Mouse (Mus musculus): ENCODE measurements around the gene Dnmt3a. TPM values are rescaled to one million over a fixed set of nuclear protein-coding genes. Genes with fewer than 3 reads are reported as not detected.

Dnmt3a gene
- polyA plus RNA-seq, 3 experiments from 2014 or later: 16.8 to 25.5 (median 23.8) TPM

DNA sequence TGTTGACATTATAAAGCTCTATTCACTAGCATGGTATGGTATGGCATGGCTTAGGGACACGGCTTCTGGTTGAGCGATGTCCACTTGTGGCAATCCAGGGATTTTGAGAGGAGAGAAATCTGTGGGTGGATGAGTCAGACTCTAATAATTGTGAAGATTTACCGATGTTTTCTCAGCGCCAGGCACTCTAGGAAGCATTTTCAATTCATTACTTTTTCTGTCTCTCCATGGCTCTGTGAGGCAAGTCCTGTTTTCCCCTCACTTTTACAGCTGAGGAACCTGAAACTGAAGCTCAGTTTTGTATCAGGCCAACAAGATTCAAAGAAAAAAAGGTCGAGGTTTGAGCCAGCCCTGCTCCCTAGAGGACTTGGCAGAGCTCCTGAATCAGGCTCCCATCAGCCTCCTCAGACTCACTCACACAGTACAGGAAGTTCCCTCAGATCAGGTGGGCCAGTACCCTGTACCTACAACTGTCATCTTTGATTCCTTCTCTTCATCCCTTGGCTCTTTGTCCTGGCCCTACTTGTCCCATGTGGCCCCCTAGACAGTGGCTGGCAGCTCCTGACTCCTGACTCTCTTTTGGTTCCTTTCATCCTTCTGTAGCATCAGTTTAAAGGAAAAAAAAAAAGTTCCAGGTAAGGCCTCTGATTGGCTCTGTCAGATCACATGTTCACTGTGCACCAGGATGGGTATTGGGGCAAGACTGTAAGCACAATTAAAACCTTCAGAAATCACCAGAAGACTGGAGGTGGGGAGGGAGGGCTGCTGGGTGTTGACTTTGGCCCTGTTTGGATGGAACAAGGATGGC lies 19.3 kb downstream of the Dnmt3a start:
- peak; percentile 35 for ATAC-seq

DNA sequence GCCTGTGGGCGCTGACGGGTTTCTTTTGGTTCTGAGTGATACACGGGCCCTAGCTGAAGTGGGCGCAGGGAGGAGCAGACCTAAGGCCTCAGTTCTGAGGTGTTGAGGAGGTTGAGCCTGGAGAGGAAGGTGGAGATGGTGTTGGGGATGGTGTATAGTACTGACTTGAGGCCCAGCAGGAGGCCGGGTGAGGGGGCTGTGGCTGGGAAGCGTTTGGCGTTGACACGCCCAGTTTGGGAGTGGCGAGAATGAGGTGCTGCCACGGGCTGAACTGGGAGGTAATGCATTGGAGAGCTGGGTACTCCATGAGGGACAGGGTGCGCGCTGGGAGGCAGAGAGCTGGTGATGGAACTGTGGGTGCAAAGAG lies 19.9 kb downstream of the Dnmt3a start:
- no peak for ATAC-seq

- ATAC-seq: no peak
Observed at GRCm38 (mm10) chr12:3827771-3828170, 22.0 kb downstream of the Dnmt3a start.

DNA sequence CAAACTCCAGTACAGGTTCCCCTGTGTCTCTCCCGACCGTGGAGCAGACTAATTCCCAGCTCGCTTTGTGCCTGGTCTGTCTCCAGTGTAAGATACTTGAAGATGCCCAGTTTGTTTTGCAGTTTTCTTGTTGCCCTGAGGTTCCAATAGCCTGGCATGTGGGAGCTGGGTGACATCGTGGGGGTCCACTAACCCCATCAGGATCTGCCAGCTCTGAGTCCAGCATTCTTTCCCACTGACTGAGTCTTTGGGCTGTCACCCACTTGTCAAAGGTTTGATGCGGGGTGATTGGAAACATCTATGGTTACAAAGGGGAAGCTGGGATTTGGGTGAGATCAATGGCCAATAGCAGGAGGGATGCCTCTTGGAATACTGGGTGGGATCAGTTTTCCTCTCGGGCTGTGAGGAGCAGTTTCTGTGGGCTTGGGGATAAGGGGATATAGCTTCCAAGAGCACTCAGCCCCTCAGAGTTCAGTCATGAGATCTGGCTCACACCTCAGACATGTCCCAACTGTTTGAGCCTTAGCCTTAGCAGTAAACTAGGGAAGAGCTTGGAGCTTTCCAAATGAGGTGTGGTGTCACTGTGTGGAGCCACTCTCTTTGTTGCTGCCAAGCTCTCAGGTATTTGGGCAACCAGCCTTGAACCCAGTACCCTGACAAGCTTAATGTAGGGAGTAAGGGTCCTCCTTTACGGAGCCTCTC lies 27.4 kb downstream of the Dnmt3a start:
- no peak for ATAC-seq

DNA sequence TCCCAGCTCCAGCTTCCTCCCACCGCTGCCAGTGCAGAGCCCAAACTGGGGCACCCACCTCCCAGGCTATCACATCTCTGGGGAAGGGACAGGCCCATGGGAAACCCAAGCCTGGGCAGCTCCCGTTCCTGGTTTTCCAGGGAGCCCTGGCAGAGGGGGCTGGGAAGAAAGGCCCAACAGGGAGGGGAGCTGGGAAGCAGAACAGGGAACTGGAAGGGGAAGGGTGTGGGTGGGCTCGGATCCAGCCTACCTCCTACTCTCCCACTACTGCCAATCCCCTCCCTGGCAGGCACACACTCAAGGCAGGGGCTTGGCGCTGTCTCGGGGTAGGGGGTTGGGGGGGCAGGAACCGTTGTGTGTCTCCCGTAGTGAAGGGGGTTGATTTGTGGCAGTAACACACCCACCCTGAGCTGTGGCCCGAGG lies 28.1 kb downstream of the Dnmt3a start:
- no peak for ATAC-seq

DNA sequence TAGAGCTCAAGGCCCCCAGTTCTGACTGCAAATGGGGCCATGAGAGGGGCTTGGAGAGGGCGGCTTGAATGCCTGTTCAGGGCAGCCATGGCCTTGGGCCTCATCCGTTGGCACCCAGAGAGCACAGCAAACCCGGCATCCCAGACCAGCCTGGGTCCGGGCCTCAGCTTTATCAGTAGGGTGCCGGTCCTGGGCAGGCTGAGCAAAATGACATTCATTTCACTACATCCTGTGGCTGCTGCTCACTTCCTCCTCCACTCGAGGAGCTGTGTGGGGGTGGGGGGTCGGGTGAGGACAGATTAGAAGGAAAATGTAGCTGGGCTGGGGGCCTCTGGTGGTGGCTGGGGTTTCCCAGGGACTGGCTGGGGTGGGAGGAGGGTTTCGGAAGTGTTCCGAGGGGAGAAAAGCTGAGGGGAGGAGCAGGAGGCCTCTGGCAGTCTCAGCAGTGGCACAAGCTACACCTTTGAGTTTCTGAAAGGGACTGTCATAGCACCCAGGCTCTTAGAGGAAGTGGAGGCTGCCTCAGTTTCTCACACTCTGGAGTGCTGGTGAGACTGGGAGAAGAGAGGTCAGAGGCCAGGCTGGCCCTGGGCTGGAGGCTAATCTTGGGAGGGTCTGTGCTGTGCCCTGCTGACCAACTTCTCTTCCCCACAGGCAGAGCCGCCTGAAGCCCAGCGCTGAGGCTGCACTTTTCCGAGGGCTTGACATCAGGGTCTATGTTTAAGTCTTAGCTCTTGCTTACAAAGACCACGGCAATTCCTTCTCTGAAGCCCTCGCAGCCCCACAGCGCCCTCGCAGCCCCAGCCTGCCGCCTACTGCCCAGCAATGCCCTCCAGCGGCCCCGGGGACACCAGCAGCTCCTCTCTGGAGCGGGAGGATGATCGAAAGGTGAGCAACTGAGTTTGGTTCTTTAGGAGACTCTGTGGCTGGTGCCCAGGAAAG lies 28.8 kb downstream of the Dnmt3a start:
- ATAC-seq: peak; percentile 88

DNA sequence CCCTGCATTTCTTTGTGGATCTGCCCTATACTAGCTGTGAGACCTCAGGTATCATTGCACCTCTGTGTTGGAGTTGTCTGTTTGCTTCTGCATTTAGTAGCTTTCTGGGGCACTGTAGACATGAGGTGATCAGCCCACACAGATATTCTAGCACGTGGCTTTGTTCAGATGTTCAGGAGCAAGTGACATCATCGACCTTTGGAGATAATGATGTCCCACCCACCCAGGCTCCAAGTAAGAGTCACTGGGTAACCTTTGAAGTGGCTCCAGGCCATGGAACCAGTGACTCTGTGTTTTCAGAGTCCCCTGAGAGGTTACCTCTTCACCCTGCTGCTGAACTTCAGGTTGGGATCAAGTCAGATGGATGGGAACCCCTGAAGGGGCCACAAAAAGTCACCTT lies 29.8 kb downstream of the Dnmt3a start:
- peak; percentile 32 for ATAC-seq

- ATAC-seq: no peak
Observed at GRCm38 (mm10) chr12:3837081-3837832, 31.4 kb downstream of the Dnmt3a start.

- no peak for ATAC-seq
Observed at GRCm38 (mm10) chr12:3838009-3838408, 32.2 kb downstream of the Dnmt3a start.

DNA sequence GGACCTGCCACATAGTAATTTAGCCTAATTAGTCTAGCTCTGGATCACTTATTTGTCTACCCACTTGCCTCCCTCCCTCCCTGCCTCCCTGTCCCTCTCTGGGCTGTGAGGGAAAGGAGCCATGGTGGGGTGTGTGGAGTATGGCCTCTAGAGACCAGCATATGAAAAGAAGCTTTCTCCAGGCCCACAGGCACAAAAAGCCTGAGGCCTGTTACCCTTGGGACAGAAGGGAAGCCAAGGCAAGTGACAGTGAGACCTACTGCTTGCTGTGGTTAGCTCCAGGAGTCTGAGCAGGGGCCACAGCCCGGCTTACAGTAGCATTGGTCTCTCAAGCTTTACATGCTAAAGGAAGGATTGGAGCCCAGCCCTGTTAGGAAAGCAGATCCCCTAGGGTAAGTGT lies 33.9 kb downstream of the Dnmt3a start:
- no peak for ATAC-seq

GRCm38 (mm10) chr12:3841121-3841520 lies 35.3 kb downstream of the Dnmt3a start:
- no peak for ATAC-seq

DNA sequence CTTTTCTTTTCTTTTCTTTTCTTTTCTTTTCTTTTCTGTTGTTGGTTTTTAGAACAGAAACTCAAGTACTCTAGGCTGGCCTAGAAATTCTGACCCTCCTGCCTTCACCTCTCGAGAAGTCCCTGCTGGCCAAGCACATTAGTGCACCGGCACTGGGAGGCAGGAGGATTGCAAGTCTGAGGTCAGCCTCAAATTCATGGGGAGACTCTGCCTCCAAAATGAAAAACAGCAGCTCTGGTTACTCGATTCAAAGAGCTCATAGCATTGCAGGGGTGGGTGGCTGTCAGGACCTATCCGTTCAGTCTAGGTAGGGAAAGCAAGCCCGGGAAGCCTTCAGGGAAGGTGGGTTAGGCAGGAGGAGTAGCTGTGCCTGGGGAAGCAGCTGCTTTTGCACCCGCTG lies 37.0 kb downstream of the Dnmt3a start:
- ATAC-seq: no peak

GRCm38 (mm10) chr12:3843371-3843861 lies 37.6 kb downstream of the Dnmt3a start:
- ATAC-seq: no peak

- no peak for ATAC-seq
Observed at GRCm38 (mm10) chr12:3843918-3844317, 38.1 kb downstream of the Dnmt3a start.

GRCm38 (mm10) chr12:3844335-3844734 lies 38.5 kb downstream of the Dnmt3a start:
- no peak for ATAC-seq

DNA sequence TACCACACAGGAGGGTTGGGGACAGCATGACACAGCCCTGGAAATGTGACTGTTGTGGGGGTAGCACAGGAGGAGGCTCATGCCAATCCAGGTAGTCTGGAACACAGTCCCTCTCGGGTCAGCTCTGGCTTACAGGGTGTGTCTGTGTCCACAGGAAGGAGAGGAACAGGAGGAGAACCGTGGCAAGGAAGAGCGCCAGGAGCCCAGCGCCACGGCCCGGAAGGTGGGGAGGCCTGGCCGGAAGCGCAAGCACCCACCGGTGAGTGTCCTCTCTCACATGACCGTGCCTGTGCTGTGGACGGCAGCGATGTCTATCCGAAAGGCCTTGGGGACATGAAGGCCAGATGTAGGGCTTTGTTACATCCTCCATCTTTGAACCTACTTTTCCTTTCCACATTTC lies 43.7 kb downstream of the Dnmt3a start:
- no peak for ATAC-seq

DNA sequence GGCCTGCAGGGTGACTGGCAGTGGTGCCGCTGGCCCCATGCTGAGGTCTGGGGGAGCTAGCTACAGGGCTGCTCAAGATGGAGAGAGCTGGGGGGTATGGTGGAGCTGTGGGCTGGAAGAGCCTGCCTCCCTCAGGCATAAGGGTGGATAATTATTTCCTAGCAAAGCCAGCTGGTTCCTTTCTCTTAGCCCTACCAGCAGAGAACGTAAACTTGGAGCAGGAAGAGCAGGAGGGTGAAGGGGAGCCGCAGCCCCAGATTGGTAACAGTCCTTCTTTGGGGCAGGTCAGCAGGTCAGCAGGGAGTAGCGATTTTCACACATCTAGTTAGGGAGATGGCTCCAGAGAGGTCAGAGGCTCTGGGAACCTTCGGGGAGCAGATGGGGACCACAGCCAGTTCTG lies 44.4 kb downstream of the Dnmt3a start:
- ATAC-seq: no peak

DNA sequence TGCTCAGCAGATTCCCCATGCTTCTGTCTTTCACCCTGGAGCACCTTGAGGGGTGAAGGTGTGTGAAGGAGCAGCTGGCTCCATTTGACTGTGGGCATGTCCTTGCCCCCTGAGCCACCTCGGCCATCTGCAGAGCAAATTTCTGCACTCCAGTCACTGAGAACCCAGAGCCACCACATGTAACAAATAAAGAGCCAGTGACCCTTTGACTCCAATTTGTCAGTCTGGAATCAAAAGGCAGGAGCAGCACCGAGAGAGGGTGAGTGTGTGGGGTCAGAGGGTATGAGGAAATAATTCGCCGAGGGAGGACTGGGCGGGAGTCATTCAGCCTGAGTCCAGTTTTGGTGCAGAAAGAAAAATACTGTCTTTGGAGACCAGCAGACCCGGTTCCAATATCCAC lies 44.9 kb downstream of the Dnmt3a start:
- no peak for ATAC-seq

GRCm38 (mm10) chr12:3851179-3851578 lies 45.4 kb downstream of the Dnmt3a start:
- no peak for ATAC-seq

DNA sequence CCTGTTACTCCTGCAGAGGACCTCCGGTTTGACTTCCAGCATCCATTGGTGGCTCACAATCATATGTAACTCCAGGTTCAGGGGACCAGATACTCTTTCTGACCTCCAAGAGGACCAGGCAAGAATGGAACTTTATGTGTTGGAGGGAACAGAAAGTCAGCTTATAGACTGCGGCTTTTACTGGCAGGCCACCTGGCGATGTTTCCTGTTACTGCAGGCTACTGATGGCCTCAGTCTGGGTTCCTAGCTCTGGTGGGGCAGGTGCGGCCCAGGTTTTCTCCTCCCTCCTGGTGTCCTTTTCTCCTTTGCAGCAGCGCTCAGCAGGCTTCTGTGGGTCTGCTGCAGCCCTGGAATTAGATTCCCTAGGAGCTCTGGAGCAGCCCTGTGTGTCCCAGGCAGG lies 46.7 kb downstream of the Dnmt3a start:
- ATAC-seq: peak; percentile 33

GRCm38 (mm10) chr12:3854419-3854818 lies 48.6 kb downstream of the Dnmt3a start:
- ATAC-seq: no peak
